Mouse (Mus musculus) bone marrow, adult 2 months (tissue): ENCODE results near the gene Terf2ip. TPM values are rescaled to one million over a fixed set of nuclear protein-coding genes. Genes with fewer than 3 reads are reported as not detected.

Experiments used
- H3K27ac ChIP-seq: fragments of 200-500 bp; 2 replicates; pipeline ENCODE4 v1.5.1; 2012; ENCODE audit warnings: low read depth, mild to moderate bottlenecking, control low read depth, inconsistent platforms, low read length; ENCODE audit not compliant: control insufficient read depth, poor library complexity, insufficient read depth
- H3K4me1 ChIP-seq: fragments of 200-500 bp; 2 replicates; pipeline ENCODE4 v1.6.1; 2011; ENCODE audit warnings: low read length; ENCODE audit not compliant: control insufficient read depth, insufficient read depth
- H3K4me3 ChIP-seq: fragments of 200-500 bp; replicated peaks from 2 replicates; pipeline ENCODE3; 2011; ENCODE audit warnings: mild to moderate bottlenecking, low read depth, low read length, control low read depth; ENCODE audit not compliant: control insufficient read depth
- CTCF ChIP-seq: fragments of 200-500 bp; IDR thresholded peaks from 2 replicates; pipeline ENCODE4 v1.5.1; 2011; ENCODE audit warnings: low read length, control low read depth; ENCODE audit not compliant: control insufficient read depth, insufficient read depth
- POLR2A ChIP-seq: fragments of 200-500 bp; IDR thresholded peaks from 2 replicates; pipeline ENCODE4 v1.6.1; 2011; ENCODE audit warnings: low read depth, mild to moderate bottlenecking, control low read depth, low read length, borderline replicate concordance; ENCODE audit not compliant: control insufficient read depth
- WGBS: fragments of 180-500 bp; shearing (Covaris S2); methylation state at CpG from one replicate; pipeline ENCODE4 v1.1.7; 2018; 5-methylcytosine and 5-hydroxymethylcytosine counted together
- polyA plus RNA-seq: library from polyadenylated mRNA; stranded (reverse); fragments of >200 nt; gene quantifications from 2 replicates; pipeline ENCODE4 v1.2.4, GENCODE M21; 2011; ENCODE audit warnings: low replicate concordance; ENCODE audit not compliant: missing spikeins, insufficient read depth, insufficient read length

The Terf2ip gene
- polyA plus RNA-seq, 1 experiment: 5.6 TPM

GRCm38 (mm10) chr8:111992013-111992702, 19.0 kb upstream of the Terf2ip start, which contains the start of gene Adat1:
TSS of gene Adat1 (minus strand) at chr8:111992302.
- Histone ChIP-seq H3K4me3 (peak within 1 kb of the TSS; percentile 93), H3K4me1 (no peaks in the 10 kb centered on the region; the same call in 1 of the 2 replicates), H3K27ac (no peak within 1 kb of the TSS; the same call in 1 of the 2 replicates)
- TF ChIP-seq POLR2A (peak; percentile 71; the same call in 1 of the 2 replicates), CTCF (peak; percentile 15; the same call in 1 of the 2 replicates)
- 3% methylated on average over 33 of the region's 33 CpGs for WGBS

GRCm38 (mm10) chr8:111992703-111993039, 18.5 kb upstream of the Terf2ip start:
- WGBS: 58% methylated on average over 3 of the region's 3 CpGs
- no peak overlapping the region for H3K4me3 ChIP-seq
- TF ChIP-seq POLR2A (no peak), CTCF (no peak)
- no peaks in the 10 kb centered on the region; the same call in 1 of the 2 replicates for H3K4me1 ChIP-seq
- no peak overlapping the region for H3K27ac ChIP-seq

GRCm38 (mm10) chr8:112004754-112005153, 6.4 kb upstream of the Terf2ip start:
- no peak overlapping the region for H3K4me3 ChIP-seq
- H3K4me1 ChIP-seq: no peaks in the 10 kb centered on the region
- H3K27ac ChIP-seq: no peak overlapping the region
- TF ChIP-seq CTCF (no peak), POLR2A (no peak)

GRCm38 (mm10) chr8:112005601-112006000, 5.6 kb upstream of the Terf2ip start:
- Histone ChIP-seq H3K4me1 (no peaks in the 10 kb centered on the region), H3K27ac (no peak overlapping the region), H3K4me3 (no peak overlapping the region)
- no peak for TF ChIP-seq CTCF
- TF ChIP-seq POLR2A: no peak
- WGBS: 88% methylated on average over 6 of the region's 6 CpGs

- no peak overlapping the region for H3K4me3 ChIP-seq
- TF ChIP-seq CTCF (no peak), POLR2A (no peak)
- H3K4me1 ChIP-seq: no peaks in the 10 kb centered on the region
- H3K27ac ChIP-seq: no peak overlapping the region
- 73% methylated on average over 2 of the region's 2 CpGs for WGBS
Measured at GRCm38 (mm10) chr8:112007669-112008068, 3.5 kb upstream of the Terf2ip start.

GRCm38 (mm10) chr8:112009558-112009957, 1.6 kb upstream of the Terf2ip start:
- TF ChIP-seq POLR2A: no peak
- no peak for TF ChIP-seq CTCF
- 83% methylated on average over 7 of the region's 7 CpGs for WGBS
- Histone ChIP-seq H3K4me1 (no peaks in the 10 kb centered on the region), H3K4me3 (no peak overlapping the region), H3K27ac (no peak overlapping the region)

- TF ChIP-seq POLR2A (no peak), CTCF (no peak)
- H3K4me1 ChIP-seq: no peaks in the 10 kb centered on the region
- WGBS: under 1% methylated on average over 40 of the region's 40 CpGs
- peak overlapping the region; percentile 54 for H3K27ac ChIP-seq
- peak overlapping the region; percentile 85 for H3K4me3 ChIP-seq
Measured at GRCm38 (mm10) chr8:112011816-112012242, 631 bp downstream of the Terf2ip start.

GRCm38 (mm10) chr8:112014936-112015335, 3.7 kb downstream of the Terf2ip start, which contains the start of gene Gm6793:
TSS of gene Gm6793 (minus strand) at chr8:112015036.
- 91% methylated on average over 11 of the region's 11 CpGs for WGBS
- Histone ChIP-seq H3K4me1 (no peaks in the 10 kb centered on the region), H3K4me3 (no peak within 1 kb of the TSS), H3K27ac (no peak within 1 kb of the TSS)
- no peak for TF ChIP-seq POLR2A
- no peak for TF ChIP-seq CTCF
